Comparison of ENCODE assay signal across 9 mouse cellular contexts in the genomic region with DNA sequence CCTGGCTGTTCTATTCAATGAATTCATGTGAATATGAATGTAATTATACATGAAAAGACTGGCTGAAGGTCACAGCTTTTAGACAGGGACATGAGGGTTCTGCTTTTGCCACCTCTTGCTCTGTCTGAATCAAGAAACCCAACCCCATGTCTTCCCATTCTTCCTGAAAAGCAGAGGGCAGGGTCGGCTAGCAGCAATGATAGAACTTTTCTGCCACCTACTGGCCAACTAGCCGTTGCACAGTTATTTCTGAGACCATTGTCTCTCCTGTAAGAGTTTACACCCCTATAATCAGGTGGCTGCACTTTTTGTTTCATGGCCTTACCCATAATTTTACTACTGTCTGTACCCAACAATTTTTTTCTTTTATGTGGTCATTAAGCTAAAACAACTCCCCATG. TPM values are rescaled to one million over a fixed set of nuclear protein-coding genes. Genes with fewer than 3 reads are reported as not detected.
DNase-seq lines count a peak whose midpoint lies in the region; ATAC-seq and TF ChIP-seq lines count a peak whose summit lies in the region.
"Had no signal": no experiment of that assay in that cellular context is flagged by ENCODE, and none has a peak within 500 bp of the region (broad histone marks: within the 10 kb centered on the region; RNA-seq: fewer than 3 reads in every experiment).

No protein-coding gene starts in this region.

- 7% methylated on average over 2 of the region's 2 CpGs for whole genome bisulfite sequencing in hindbrain, embryonic 12.5 days
- WGBS in lung, adult 2 months: 4% methylated on average over 2 of the region's 2 CpGs

- H3K27ac ChIP-seq in ES-Bruce4 (ENCODE audit: insufficient read depth, low read length): no peak overlapping the region
- no peak overlapping the region for H3K27ac ChIP-seq in hindbrain, embryonic 12.5 days

- H3K9ac ChIP-seq in ES-Bruce4 (ENCODE audit: low read depth, poor library complexity, severe bottlenecking): no peak overlapping the region
- no peak overlapping the region for H3K9ac ChIP-seq in hindbrain, embryonic 12.5 days

- TF ChIP-seq EP300 in ES-Bruce4 (IDR thresholded peaks at IDR 0.05; ENCODE audit: insufficient read depth, low read depth, low read length): no peak

- H3K4me1 ChIP-seq in ES-Bruce4 (ENCODE audit: control insufficient read depth, insufficient read depth, low read length): no peaks in the 10 kb centered on the region
- H3K4me1 ChIP-seq in hindbrain, embryonic 12.5 days: peaks cover 10% of the 10 kb centered on the region
- H3K4me1 ChIP-seq in lung, adult 2 months (ENCODE audit: control insufficient read depth, insufficient read depth, low read length): no peaks in the 10 kb centered on the region

- DNase-seq in gastrocnemius, postnatal 10 days: peak; percentile 23
- no peak for DNase-seq in gastrocnemius, adult 8-10 months (ENCODE audit: low spot score in 2 of 2)
- DNase-seq in cerebellum, adult 9-10 months: peak; percentile 30
- DNase-seq in lung, adult 2 months: no peak
- peak; percentile 71 for DNase-seq in retina, postnatal 1 day
- no peak for DNase-seq in spleen, postnatal 14 days (ENCODE audit: low spot score in 2 of 2)

- TF ChIP-seq POLR2A in ES-Bruce4 (IDR thresholded peaks at IDR 0.05; ENCODE audit: insufficient read depth, low read length): no peak
- TF ChIP-seq POLR2A in lung, adult 2 months (IDR thresholded peaks at IDR 0.05; ENCODE audit: borderline replicate concordance, extremely low read depth, low read depth, low read length): no peak

- 0 out of 2 replicates have a peak, but pooled peaks cover under 1% of the 10 kb centered on the region for H3K27me3 ChIP-seq in ES-Bruce4 (ENCODE audit: control insufficient read depth, insufficient read depth, low read length, poor library complexity, severe bottlenecking)
- no peaks in the 10 kb centered on the region for H3K27me3 ChIP-seq in hindbrain, embryonic 12.5 days

- ATAC-seq in hindbrain, embryonic 12.5 days (ENCODE audit: low FRiP score): peak; percentile 51; the same call in 1 of the 2 replicates

- no peaks in the 10 kb centered on the region for H3K36me3 ChIP-seq in ES-Bruce4 (ENCODE audit: control insufficient read depth, insufficient read depth, low read length, poor library complexity, severe bottlenecking)
- no peaks in the 10 kb centered on the region for H3K36me3 ChIP-seq in hindbrain, embryonic 12.5 days

- no peaks in the 10 kb centered on the region for H3K9me3 ChIP-seq in ES-Bruce4 (replicated peaks; ENCODE audit: control insufficient read depth, insufficient read depth, low read length, poor library complexity, severe bottlenecking)
- peaks cover 34% of the 10 kb centered on the region for H3K9me3 ChIP-seq in hindbrain, embryonic 12.5 days (replicated peaks)

- no peak overlapping the region for H3K4me2 ChIP-seq in hindbrain, embryonic 12.5 days (replicated peaks)

- peak; percentile 58 for TF ChIP-seq CTCF in ES-Bruce4 (IDR thresholded peaks at IDR 0.05; ENCODE audit: low read depth, low read length)
- 0 out of 2 replicates have a peak, but pooled peaks have one; percentile 30 for TF ChIP-seq CTCF in lung, adult 2 months (IDR thresholded peaks at IDR 0.05; ENCODE audit: insufficient read depth, low read length)

- no peak overlapping the region for H3K4me3 ChIP-seq in ES-Bruce4 (ENCODE audit: low read depth, low read length)
- no peak overlapping the region for H3K4me3 ChIP-seq in hindbrain, embryonic 12.5 days
- no peak overlapping the region for H3K4me3 ChIP-seq in lung, adult 2 months (replicated peaks; ENCODE audit: extremely low read depth, low read depth, low read length)

RNA-seq across cellular contexts. Expression of a gene that starts 5.6 kb away (rescaled TPM):
- 1 to 10 TPM; 1.4 to 1.8 TPM for total RNA-seq in gastrocnemius, postnatal 10 days (2021)
- not detected for total RNA-seq in gastrocnemius, adult 8-10 months (2022)
- polyA plus RNA-seq in ES-Bruce4 (2011; ENCODE audit: insufficient read depth, insufficient read length, low read depth, missing spikeins): 0.62 and 0.94 TPM in 2 replicates
- 17.5 and 18.0 TPM in 2 replicates for polyA plus RNA-seq in hindbrain, embryonic 12.5 days (2016; fragmentation: Nextera tagmentation; extraction: Ambion mirVana)
- polyA plus RNA-seq in lung, adult 2 months (2012; rRNA removed): not detected in 2 replicates
- total RNA-seq: neutrophil, adult 5-6 weeks had no signal

RNA-seq across cellular contexts. Expression of a gene that starts 36.0 kb away (rescaled TPM):
- 10 to 100 TPM; 45.3 to 54.6 TPM for total RNA-seq in gastrocnemius, postnatal 10 days (2021)
- 1 to 10 TPM; 1.8 to 2.4 (median 2.1) TPM for total RNA-seq in gastrocnemius, adult 8-10 months (2022)
- polyA plus RNA-seq in ES-Bruce4 (2011; ENCODE audit: insufficient read depth, insufficient read length, low read depth, missing spikeins): 2.7 and 3.6 TPM in 2 replicates
- 275 and 288 TPM in 2 replicates for polyA plus RNA-seq in hindbrain, embryonic 12.5 days (2016; fragmentation: Nextera tagmentation; extraction: Ambion mirVana)
- 8.9 and 10.1 TPM in 2 replicates for polyA plus RNA-seq in lung, adult 2 months (2012; rRNA removed)
- total RNA-seq: neutrophil, adult 5-6 weeks had no signal

RNA-seq across cellular contexts. Expression of a gene that starts 37.5 kb away (rescaled TPM):
- 1 to 10 TPM in 1 of 2 experiments, under 1 TPM in 1; 0.80 to 1.0 TPM for total RNA-seq in gastrocnemius, postnatal 10 days (2021)
- total RNA-seq in gastrocnemius, adult 8-10 months (2022): under 1 TPM in 3 of 4 experiments, not detected in 1; 0.12 to 0.32 (median 0.25) TPM
- 3.7 and 3.8 TPM in 2 replicates for polyA plus RNA-seq in ES-Bruce4 (2011; ENCODE audit: insufficient read depth, insufficient read length, low read depth, missing spikeins)
- polyA plus RNA-seq in hindbrain, embryonic 12.5 days (2016; fragmentation: Nextera tagmentation; extraction: Ambion mirVana): 19.1 and 21.0 TPM in 2 replicates
- 0.92 and 1.6 TPM in 2 replicates for polyA plus RNA-seq in lung, adult 2 months (2012; rRNA removed)
- total RNA-seq: neutrophil, adult 5-6 weeks had no signal

Comparison
In these comparisons a context has a peak if more than half of its experiments do, and no peak if none do; other contexts are left out.
1. DNase-seq: peak in gastrocnemius, postnatal 10 days (single experiment), cerebellum, adult 9-10 months (single experiment) and retina, postnatal 1 day (single experiment); none in gastrocnemius, adult 8-10 months (0 of 2), lung, adult 2 months (single experiment) and spleen, postnatal 14 days (0 of 2).
2. RNA of a gene that starts 36.0 kb away (polyA plus RNA-seq): 275 to 288 TPM in hindbrain, embryonic 12.5 days; 8.9 to 10.1 TPM in lung, adult 2 months and 2.7 to 3.6 TPM in ES-Bruce4; every median in the first group is over 10 times any median in the second.